Mouse (Mus musculus): ENCODE data around the gene Ndufb5. TPM values are rescaled to one million over a fixed set of nuclear protein-coding genes. Genes with fewer than 3 reads are reported as not detected.

Ndufb5 gene
- total RNA-seq (2012; rRNA removed) = 232 and 241 TPM in 2 replicates
- polyA plus RNA-seq (2012; ENCODE audit: insufficient read depth in 1 of 2, insufficient read length in 2 of 2, low read depth in 1 of 2, low replicate concordance in 2 of 2, missing spikeins in 1 of 2) = 100 to 1,000 TPM; 213 to 502 TPM

- Histone ChIP-seq H3K79me2 (ENCODE audit: control insufficient read depth, insufficient read depth, low read length, poor library complexity) (peaks cover 44% of the 10 kb centered on the region), H3K9ac (ENCODE audit: control insufficient read depth, low read depth, low read length, poor library complexity, severe bottlenecking) (peak within 1 kb of the TSS; percentile 90), H3K27ac (ENCODE audit: control insufficient read depth, low read depth, low read length) (peak within 1 kb of the TSS; percentile 85), H3K27me3 (ENCODE audit: control insufficient read depth in 1 of 2, insufficient read depth in 2 of 2, low read length in 2 of 2) (no peaks in the 10 kb centered on the region), H3K4me1 (ENCODE audit: control insufficient read depth in 1 of 2, insufficient read depth in 2 of 2, low read length in 2 of 2) (peaks cover 4 to 9% of the 10 kb centered on the region in 2 experiments; a peak in 2 of 4 replicates), H3K36me3 (ENCODE audit: control insufficient read depth in 1 of 2, insufficient read depth in 2 of 2, low read length in 2 of 2) (peaks cover 6 to 16% of the 10 kb centered on the region in 2 experiments), H3K9me3 (replicated peaks; ENCODE audit: insufficient read depth, low read length) (no peaks in the 10 kb centered on the region), H3K4me3 (ENCODE audit: control insufficient read depth in 1 of 2, insufficient read depth in 1 of 2, low read depth in 2 of 2, low read length in 2 of 2) (peak within 1 kb of the TSS; percentile 86 to 97)
- peak; percentile 99 for DNase-seq (ENCODE audit: low read depth, low spot score)
- TF ChIP-seq BHLHE40 (IDR thresholded peaks at IDR 0.05; ENCODE audit: borderline replicate concordance, low read depth, low read length) (no peak), JUND (IDR thresholded peaks at IDR 0.05; ENCODE audit: low read depth, low read length) (0 out of 2 replicates have a peak, but pooled peaks have one; percentile 31), SIN3A (IDR thresholded peaks at IDR 0.05; ENCODE audit: low read length) (peak; percentile 91), ZKSCAN1 (IDR thresholded peaks at IDR 0.05; ENCODE audit: low read depth, low read length) (no peak), MXI1 (IDR thresholded peaks at IDR 0.05; ENCODE audit: low read depth, low read length) (peak; percentile 89), ZNF384 (IDR thresholded peaks at IDR 0.05; ENCODE audit: low read depth, low read length) (no peak), TAL1 (IDR thresholded peaks at IDR 0.05; ENCODE audit: low read length) (no peak), KAT2A (conservative IDR thresholded peaks at IDR 0.05; ENCODE audit: low read depth, low read length) (peak; percentile 97), MAX (IDR thresholded peaks at IDR 0.05; ENCODE audit: low read length) (peak; percentile 81), RAD21 (IDR thresholded peaks at IDR 0.05; ENCODE audit: low read depth, low read length) (no peak), ETS1 (IDR thresholded peaks at IDR 0.05; ENCODE audit: low read depth, low read length) (no peak), E2F4 (IDR thresholded peaks at IDR 0.05; ENCODE audit: borderline replicate concordance, low read depth, low read length) (no peak), CTCF (IDR thresholded peaks at IDR 0.05 in 2 of 3, conservative IDR thresholded peaks at IDR 0.05 in 1 of 3; ENCODE audit: control insufficient read depth in 1 of 3, insufficient read depth in 1 of 3, low read depth in 2 of 3, low read length in 3 of 3, poor library complexity in 1 of 3, severe bottlenecking in 1 of 3) (no peak), HCFC1 (IDR thresholded peaks at IDR 0.05; ENCODE audit: low read depth, low read length) (peak; percentile 97), SMC3 (IDR thresholded peaks at IDR 0.05; ENCODE audit: low read depth, low read length) (no peak), ELF1 (IDR thresholded peaks at IDR 0.05; ENCODE audit: low read depth, low read length) (peak; percentile 96), MAFK (IDR thresholded peaks at IDR 0.05; ENCODE audit: borderline replicate concordance, low read depth, low read length) (no peak), GABPA (IDR thresholded peaks at IDR 0.05; ENCODE audit: low read depth, low read length) (0 out of 2 replicates have a peak, but pooled peaks have one; percentile 17), UBTF (IDR thresholded peaks at IDR 0.05; ENCODE audit: borderline replicate concordance, insufficient read depth, low read depth, low read length) (no peak), ZMIZ1 (IDR thresholded peaks at IDR 0.05; ENCODE audit: low read depth, low read length) (0 out of 2 replicates have a peak, but pooled peaks have one; percentile 36), ZC3H11A (IDR thresholded peaks at IDR 0.05; ENCODE audit: low read depth, low read length) (no peak), TBP (IDR thresholded peaks at IDR 0.05; ENCODE audit: low read depth, low read length) (peak; percentile 80), EP300 (IDR thresholded peaks at IDR 0.05; ENCODE audit: low read depth in 1 of 2, low read length in 2 of 2) (no peak; a peak in 2 of 4 replicates), POLR2AphosphoS2 (IDR thresholded peaks at IDR 0.05; ENCODE audit: low read length) (peak; percentile 86), RCOR1 (IDR thresholded peaks at IDR 0.05; ENCODE audit: low read depth, low read length) (peak; percentile 47; the same call in 1 of the 2 replicates), NRF1 (IDR thresholded peaks at IDR 0.05; ENCODE audit: insufficient read depth, low read depth, low read length, poor library complexity, severe bottlenecking) (peak; percentile 55; the same call in 1 of the 2 replicates), NELFE (IDR thresholded peaks at IDR 0.05; ENCODE audit: low read depth, low read length) (peak; percentile 80), POLR2A (IDR thresholded peaks at IDR 0.05; ENCODE audit: control insufficient read depth in 1 of 2, insufficient read depth in 1 of 2, low read depth in 1 of 2, low read length in 2 of 2, poor library complexity in 1 of 2) (peak; percentile 65 to 89), GATA1 (IDR thresholded peaks at IDR 0.05; ENCODE audit: low read depth, low read length) (no peak), MAZ (IDR thresholded peaks at IDR 0.05; ENCODE audit: low read depth, low read length) (peak; percentile 97), USF2 (IDR thresholded peaks at IDR 0.05; ENCODE audit: borderline replicate concordance in 1 of 2, insufficient read depth in 1 of 2, low read depth in 1 of 2, low read length in 2 of 2) (no peak), CHD2 (IDR thresholded peaks at IDR 0.05; ENCODE audit: low read length) (no peak), MEF2A (IDR thresholded peaks at IDR 0.05; ENCODE audit: extremely low read depth, insufficient replicate concordance, low read depth, low read length, poor library complexity, severe bottlenecking) (no peak), TCF12 (IDR thresholded peaks at IDR 0.05; ENCODE audit: low read depth, low read length) (peak; percentile 59; the same call in 1 of the 2 replicates)
These were observed at the start of gene Ndufb5 for GRCm38 (mm10) chr3:32736244-32737171. Ndufb5 (plus strand) TSS chr3:32736990.

All from MEL (cell line).